Mouse (Mus musculus) intestine, postnatal 0 days (tissue): ENCODE data around the gene Rps11. TPM values are rescaled to one million over a fixed set of nuclear protein-coding genes. Genes with fewer than 3 reads are reported as not detected.
"Not testable (repeated sequence)": the region's sequence is repeated elsewhere in the genome, so short reads cannot be mapped to it uniquely, and the experiment has no call there.

Experiments
- ATAC-seq: fragments of 200-750 bp; cut with Nextera tagmentation; 2 replicates; pipeline ENCODE4 v1.8.0; 2017; ENCODE audit warnings: mild to moderate bottlenecking, moderate TSS enrichment, moderate library complexity
- H3K27ac ChIP-seq: fragments of 300-500 bp; sonication (generic); 2 replicates; pipeline ENCODE4 v1.5.1; 2014; ENCODE audit warnings: mild to moderate bottlenecking, low read depth, low read length, moderate library complexity
- H3K27me3 ChIP-seq: fragments of 300-500 bp; sonication (generic); replicated peaks from 2 replicates; pipeline ENCODE4 v1.6.1; 2014; ENCODE audit warnings: low read length, mixed read lengths; ENCODE audit not compliant: control insufficient read depth, insufficient read depth
- H3K36me3 ChIP-seq: fragments of 300-500 bp; sonication (generic); 2 replicates; pipeline ENCODE4 v1.6.1; 2014; ENCODE audit warnings: mild to moderate bottlenecking, moderate library complexity; ENCODE audit not compliant: control insufficient read depth, insufficient read depth
- H3K4me1 ChIP-seq: fragments of 300-500 bp; sonication (generic); replicated peaks from 2 replicates; pipeline ENCODE4 v1.6.1; 2014; ENCODE audit warnings: antibody characterized with exemption, low read length, mixed read lengths; ENCODE audit not compliant: control insufficient read depth, insufficient read depth
- H3K4me2 ChIP-seq: fragments of 300-500 bp; sonication (generic); replicated peaks from 2 replicates; pipeline ENCODE4 v1.6.1; 2014; ENCODE audit warnings: low read depth, mild to moderate bottlenecking, moderate library complexity
- H3K4me3 ChIP-seq: fragments of 300-500 bp; sonication (generic); 2 replicates; pipeline ENCODE4 v1.5.1; 2014; ENCODE audit warnings: low read depth, low read length
- H3K9ac ChIP-seq: fragments of 300-500 bp; sonication (generic); 2 replicates; pipeline ENCODE4 v1.6.1; 2014; ENCODE audit warnings: mild to moderate bottlenecking, low read depth, low read length
- H3K9me3 ChIP-seq: fragments of 300-500 bp; sonication (generic); 2 replicates; pipeline ENCODE4 v1.6.1; 2016; ENCODE audit warnings: mixed run types; ENCODE audit not compliant: control insufficient read depth
- CTCF ChIP-seq: sonication (generic); IDR thresholded peaks from 2 replicates; pipeline ENCODE4 v1.5.1; 2016; ENCODE audit warnings: low read depth, mild to moderate bottlenecking, control low read depth, antibody characterized with exemption, moderate library complexity
- WGBS: fragments of 180-500 bp; shearing (Covaris S2); extraction: QIAGEN DNeasy Blood & Tissue Kit; methylation state at CpG from one replicate; pipeline ENCODE4 v1.1.7; 2014; 5-methylcytosine and 5-hydroxymethylcytosine counted together
- polyA plus RNA-seq: library from polyadenylated mRNA; unstranded; fragments of >200 nt; fragmentation: Nextera tagmentation; extraction: Ambion mirVana; gene quantifications from 2 replicates; pipeline ENCODE4 v1.2.1, GENCODE M21; 2015

Rps11 gene
- polyA plus RNA-seq, 1 experiment from 2014 or later: 1,755 TPM

GRCm38 (mm10) chr7:45102441-45102840, 21.8 kb downstream of the Rps11 start:
- Histone ChIP-seq H3K27ac (peak overlapping the region; percentile 85), H3K9ac (peak overlapping the region; percentile 71)

GRCm38 (mm10) chr7:45100046-45100445, 24.2 kb downstream of the Rps11 start:
- H3K9ac ChIP-seq: no peak overlapping the region; the same call in 1 of the 2 replicates
- no peaks in the 10 kb centered on the region for H3K27me3 ChIP-seq
- no peak for ATAC-seq
- no peak overlapping the region for H3K27ac ChIP-seq
- WGBS: 90% methylated on average over 6 of the region's 6 CpGs
- H3K4me2 ChIP-seq: peak overlapping the region; percentile 67
- no peak for TF ChIP-seq CTCF
- H3K9me3 ChIP-seq: no peaks in the 10 kb centered on the region
- H3K36me3 ChIP-seq: peaks cover 36% of the 10 kb centered on the region
- no peaks in the 10 kb centered on the region; the same call in 1 of the 2 replicates for H3K4me1 ChIP-seq
- H3K4me3 ChIP-seq: peak overlapping the region; percentile 45

More at GRCm38 (mm10) chr7:45102441-45102840, 21.8 kb downstream of the Rps11 start:
- Histone ChIP-seq H3K36me3 (peaks cover 15% of the 10 kb centered on the region; the same call in 1 of the 2 replicates), H3K4me1 (no peaks in the 10 kb centered on the region; the same call in none of the 2 replicates), H3K27me3 (no peaks in the 10 kb centered on the region), H3K4me3 (peak overlapping the region; percentile 45), H3K4me2 (peak overlapping the region; percentile 67), H3K9me3 (no peaks in the 10 kb centered on the region)
- no peak for TF ChIP-seq CTCF
- WGBS: 52% methylated on average over 11 of the region's 11 CpGs
- no peak for ATAC-seq

GRCm38 (mm10) chr7:45098541-45099240, 25.5 kb downstream of the Rps11 start:
- Histone ChIP-seq H3K4me3 (0 out of 2 replicates have a peak overlapping the region, but pooled peaks have one; percentile 12), H3K4me2 (peak overlapping the region; percentile 67), H3K36me3 (peaks cover 43% of the 10 kb centered on the region), H3K27me3 (no peaks in the 10 kb centered on the region), H3K4me1 (no peaks in the 10 kb centered on the region; the same call in 1 of the 2 replicates), H3K9me3 (no peaks in the 10 kb centered on the region), H3K9ac (no peak overlapping the region), H3K27ac (no peak overlapping the region)
- TF ChIP-seq CTCF: peak; percentile 63
- ATAC-seq: no peak
- WGBS: 89% methylated on average over 8 of the region's 8 CpGs

DNA sequence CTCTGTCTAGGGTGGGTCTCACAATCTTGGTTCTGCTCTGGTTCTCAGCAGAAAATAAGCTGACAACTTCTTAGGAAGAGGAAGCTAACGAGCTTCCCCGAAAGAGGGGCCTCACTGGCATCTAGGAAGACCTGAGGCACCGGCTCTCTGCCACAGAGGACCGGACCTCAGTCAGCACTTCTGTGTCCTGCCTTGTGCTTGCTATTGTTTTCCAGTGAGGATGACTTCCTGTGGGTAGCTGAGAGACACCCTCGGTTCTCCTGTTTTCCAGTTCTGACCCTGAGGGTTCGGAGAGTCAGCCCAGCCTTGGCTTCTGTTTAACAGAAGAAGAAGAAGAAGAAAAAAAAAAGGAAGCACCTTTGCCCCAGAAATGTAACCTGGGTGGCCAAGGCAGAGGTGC, 26.8 kb downstream of the Rps11 start:
- no peak overlapping the region for H3K4me3 ChIP-seq
- TF ChIP-seq CTCF: no peak
- no peak for ATAC-seq
- H3K9ac ChIP-seq: no peak overlapping the region
- no peaks in the 10 kb centered on the region for H3K9me3 ChIP-seq
- H3K4me2 ChIP-seq: 0 out of 2 replicates have a peak overlapping the region, but pooled peaks have one; percentile 6
- no peaks in the 10 kb centered on the region for H3K27me3 ChIP-seq
- 42% methylated on average over 6 of the region's 6 CpGs for WGBS
- no peaks in the 10 kb centered on the region; the same call in 1 of the 2 replicates for H3K4me1 ChIP-seq
- no peak overlapping the region; the same call in 1 of the 2 replicates for H3K27ac ChIP-seq
- H3K36me3 ChIP-seq: peaks cover 39% of the 10 kb centered on the region

- 91% methylated on average over 14 of the region's 14 CpGs for WGBS
- not testable (repeated sequence) for H3K27me3 ChIP-seq, H3K4me2 ChIP-seq
Observed at GRCm38 (mm10) chr7:45095965-45096364, 28.3 kb downstream of the Rps11 start.

GRCm38 (mm10) chr7:45095367-45095766, 28.9 kb downstream of the Rps11 start:
- Histone ChIP-seq H3K9ac (no peak overlapping the region), H3K4me1 (no peaks in the 10 kb centered on the region), H3K36me3 (peaks cover 29% of the 10 kb centered on the region), H3K9me3 (no peaks in the 10 kb centered on the region), H3K27ac (no peak overlapping the region), H3K4me2 (no peak overlapping the region), H3K4me3 (no peak overlapping the region), H3K27me3 (no peaks in the 10 kb centered on the region)
- TF ChIP-seq CTCF: no peak
- ATAC-seq: no peak; the same call in 1 of the 2 replicates
- 80% methylated on average over 6 of the region's 6 CpGs for WGBS

More at GRCm38 (mm10) chr7:45095965-45096364, 28.3 kb downstream of the Rps11 start:
- ATAC-seq, H3K4me3 ChIP-seq, H3K4me1 ChIP-seq, H3K9me3 ChIP-seq, H3K9ac ChIP-seq, H3K27ac ChIP-seq: not testable (repeated sequence)
- H3K36me3 ChIP-seq: peaks cover 29% of the 10 kb centered on the region
